Mouse (Mus musculus) CD4-positive naive resting alpha-beta T cell, adult 57 days (primary cell): ENCODE measurements around the gene Mctp2. TPM values are rescaled to one million over a fixed set of nuclear protein-coding genes. Genes with fewer than 3 reads are reported as not detected.

Source experiments
- total RNA-seq: library from RNA; stranded (reverse); gene quantifications from one replicate; pipeline ENCODE4 v1.2.4, GENCODE M21; 2023

Mctp2 gene
- 26.6 TPM for total RNA-seq

DNA sequence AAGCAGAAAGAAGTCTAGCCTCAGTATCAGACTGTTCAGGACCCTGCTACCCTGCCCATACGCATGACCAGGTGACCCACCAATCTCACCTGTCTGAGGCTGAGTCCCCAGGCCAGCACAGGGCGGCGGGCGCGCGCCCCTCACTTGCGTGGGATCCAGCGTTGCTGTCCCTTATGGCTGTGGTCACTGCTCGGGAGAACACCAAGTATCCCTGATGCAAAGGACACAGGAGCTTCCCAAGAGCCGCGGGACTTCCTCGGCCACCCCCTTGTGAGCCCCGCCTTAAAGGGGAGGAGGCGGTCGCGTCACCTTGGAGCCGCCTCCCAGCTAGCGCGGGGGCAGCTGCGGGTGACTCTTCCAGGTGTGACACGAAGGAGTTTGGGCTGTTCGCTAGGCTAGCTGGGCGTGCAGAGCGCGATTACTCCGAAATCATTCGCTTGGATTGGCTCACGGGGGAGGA lies at the start of gene Mctp2:
Gene Mctp2 (minus strand): TSS at position 227 of the 460 bp plus-strand sequence.

